Mouse (Mus musculus): ENCODE results near the gene Gm4869. TPM values are rescaled to one million over a fixed set of nuclear protein-coding genes. Genes with fewer than 3 reads are reported as not detected.
"Not testable (repeated sequence)": the region's sequence is repeated elsewhere in the genome, so short reads cannot be mapped to it uniquely, and the experiment has no call there.

Gene Gm4869
- polyA plus RNA-seq, 1 experiment = 0.05 TPM

DNA sequence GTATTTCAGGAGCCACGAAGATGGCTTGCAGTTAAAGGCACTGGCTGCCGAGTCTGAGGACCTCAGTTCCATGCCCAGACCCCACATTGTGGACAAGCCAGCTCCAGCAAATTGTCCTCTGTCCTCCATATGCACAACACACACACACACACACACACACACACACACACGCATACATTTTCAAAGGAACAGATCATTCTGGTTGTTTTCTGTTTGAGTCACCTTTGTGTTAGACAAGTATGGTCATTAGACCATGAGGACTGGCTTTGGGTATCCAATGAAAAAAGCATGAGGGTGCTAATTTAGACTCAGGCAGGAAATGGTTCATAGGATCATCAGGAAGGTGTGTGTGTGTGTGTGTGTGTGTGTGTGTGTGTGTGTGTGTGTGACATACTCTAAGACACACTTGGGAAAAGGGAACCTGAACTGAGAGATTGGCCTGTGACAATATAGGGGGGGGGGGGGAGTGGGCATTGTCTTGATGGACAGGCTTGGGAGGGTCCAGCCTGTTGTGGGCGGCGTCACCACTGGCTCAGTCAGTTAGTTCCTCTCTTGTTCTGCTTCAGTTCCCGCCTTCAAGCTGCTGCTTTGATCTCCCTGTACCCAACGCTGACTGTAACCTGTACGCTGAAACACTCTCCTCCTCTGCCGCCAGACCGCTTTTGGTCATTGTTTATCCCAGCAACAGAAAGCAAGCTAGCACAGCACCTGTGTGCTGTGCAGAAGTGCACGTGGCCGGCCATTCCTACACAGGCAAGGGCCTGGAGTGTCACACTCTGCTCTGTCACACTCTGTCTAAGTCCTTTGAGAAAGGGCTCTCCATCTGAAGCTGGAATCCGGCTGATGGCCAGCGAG is 56.8 kb downstream of the Gm4869 start:
- no peak for DNase-seq
- Histone ChIP-seq H3K4me1 (ENCODE audit: control insufficient read depth, insufficient read depth, low read length) (peaks cover 19% of the 10 kb centered on the region), H3K4me3 (replicated peaks; ENCODE audit: extremely low read depth, low read depth, low read length) (no peak overlapping the region)
- WGBS = 26% methylated on average over 14 of the region's 14 CpGs
- TF ChIP-seq POLR2A (IDR thresholded peaks at IDR 0.05; ENCODE audit: borderline replicate concordance, extremely low read depth, low read depth, low read length) (no peak), CTCF (IDR thresholded peaks at IDR 0.05; ENCODE audit: insufficient read depth, low read length) (no peak)

DNA sequence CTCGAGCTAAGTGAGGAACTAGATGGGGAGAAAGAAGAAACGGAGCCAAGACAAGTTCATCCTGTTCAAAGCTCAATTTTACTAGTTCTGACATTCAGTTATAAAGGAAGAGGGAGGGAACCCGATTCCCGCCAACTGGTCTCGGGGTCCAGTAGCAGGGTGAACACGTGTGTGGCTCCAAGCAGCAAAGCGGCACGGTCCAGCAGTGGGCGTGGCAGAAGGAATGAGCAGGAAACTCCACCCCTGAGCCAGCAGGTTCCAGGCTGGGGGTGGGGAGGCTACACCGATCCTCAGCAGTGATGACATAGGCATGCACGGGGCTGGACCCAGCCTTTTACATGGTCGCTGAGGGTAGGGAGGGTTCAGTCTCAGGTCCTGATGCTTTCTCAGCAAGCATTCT is 57.5 kb downstream of the Gm4869 start:
- 2% methylated on average over 12 of the region's 12 CpGs for WGBS
- H3K4me1 ChIP-seq (ENCODE audit: control insufficient read depth, insufficient read depth, low read length) = peaks cover 22% of the 10 kb centered on the region
- not testable (repeated sequence) for H3K4me3 ChIP-seq (replicated peaks; ENCODE audit: extremely low read depth, low read depth, low read length)
- peak; percentile 65 for DNase-seq
- peak; percentile 7; the same call in 1 of the 2 replicates for TF ChIP-seq POLR2A (IDR thresholded peaks at IDR 0.05; ENCODE audit: borderline replicate concordance, extremely low read depth, low read depth, low read length)

DNA sequence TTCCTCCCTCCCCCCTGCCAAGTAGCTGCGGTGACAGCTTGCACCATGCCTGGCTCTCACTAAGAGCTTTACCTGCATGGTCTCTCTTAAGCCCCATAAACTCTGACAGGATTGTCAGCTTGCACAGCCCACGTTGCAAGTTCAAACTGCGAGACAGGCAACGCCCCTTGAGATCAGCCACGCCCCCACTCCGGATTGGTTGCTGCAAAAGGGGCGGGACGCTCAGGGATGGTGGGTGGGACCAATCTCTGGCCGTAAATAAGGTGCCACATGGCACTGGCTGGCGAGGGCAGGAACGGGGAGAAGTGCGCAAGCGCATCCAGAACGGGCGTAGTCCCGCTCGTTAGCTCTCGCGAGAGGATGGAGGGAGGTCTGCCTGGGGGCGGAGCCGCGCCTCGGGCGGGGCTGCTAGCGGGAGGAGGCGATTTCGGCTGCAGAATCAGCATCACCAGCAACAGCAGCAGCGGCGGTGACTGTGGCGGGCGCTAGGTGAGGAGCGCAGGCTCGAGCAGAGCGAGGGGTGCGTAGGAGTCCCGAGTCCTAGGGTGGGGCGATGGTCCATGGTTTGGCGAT is 59.8 kb downstream of the Gm4869 start, which contains the start of gene Chst12:
Chst12 (plus strand) TSS at position 343 of the 573 bp plus-strand sequence.
- under 1% methylated on average over 38 of the region's 38 CpGs for WGBS
- H3K4me1 ChIP-seq (ENCODE audit: control insufficient read depth, insufficient read depth, low read length) = peaks cover 31% of the 10 kb centered on the region
- H3K4me3 ChIP-seq (replicated peaks; ENCODE audit: extremely low read depth, low read depth, low read length) = peak within 1 kb of the TSS; percentile 86
- TF ChIP-seq POLR2A (IDR thresholded peaks at IDR 0.05; ENCODE audit: borderline replicate concordance, extremely low read depth, low read depth, low read length) (peak; percentile 87; the same call in 1 of the 2 replicates), CTCF (IDR thresholded peaks at IDR 0.05; ENCODE audit: insufficient read depth, low read length) (no peak)
- peak; percentile 99 for DNase-seq

DNA sequence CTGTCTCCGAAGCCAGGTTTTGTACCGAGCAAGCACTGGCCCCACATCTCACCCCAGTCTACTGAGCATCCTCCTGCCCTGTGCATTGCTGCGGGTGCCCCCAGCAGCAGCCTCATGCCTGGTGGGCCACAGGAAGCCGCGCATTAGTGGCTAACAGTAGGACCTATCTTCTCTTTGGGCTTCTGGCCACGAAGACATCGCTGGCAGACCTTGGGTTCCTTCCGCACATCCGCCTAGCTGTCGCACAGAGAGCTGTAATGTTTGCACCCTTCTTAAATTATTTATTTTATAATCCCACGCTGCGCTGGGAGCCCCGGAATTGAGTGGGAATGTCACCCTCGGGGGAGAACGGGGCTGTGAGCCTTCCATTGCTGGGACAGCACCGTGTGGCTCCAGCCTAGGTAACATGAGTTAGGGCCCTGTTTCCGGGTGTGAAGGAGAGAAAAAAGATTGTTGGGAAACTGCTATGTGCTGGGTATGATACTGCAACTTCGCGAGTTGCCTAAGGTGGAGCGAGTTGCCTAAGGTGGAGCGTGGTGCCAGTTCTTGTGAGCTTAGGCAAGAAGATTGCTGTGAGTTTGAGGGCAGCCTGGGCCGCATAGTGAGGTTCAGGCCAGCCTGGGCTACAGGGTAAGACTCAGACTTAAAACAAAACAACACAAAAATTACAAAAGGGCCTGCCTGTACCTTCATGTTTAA is 60.8 kb downstream of the Gm4869 start:
- no peak for DNase-seq
- Histone ChIP-seq H3K4me3 (replicated peaks; ENCODE audit: extremely low read depth, low read depth, low read length) (peak overlapping the region; percentile 86), H3K4me1 (ENCODE audit: control insufficient read depth, insufficient read depth, low read length) (peaks cover 34% of the 10 kb centered on the region)
- WGBS = 13% methylated on average over 22 of the region's 22 CpGs
- TF ChIP-seq CTCF (IDR thresholded peaks at IDR 0.05; ENCODE audit: insufficient read depth, low read length) (no peak), POLR2A (IDR thresholded peaks at IDR 0.05; ENCODE audit: borderline replicate concordance, extremely low read depth, low read depth, low read length) (no peak)

DNA sequence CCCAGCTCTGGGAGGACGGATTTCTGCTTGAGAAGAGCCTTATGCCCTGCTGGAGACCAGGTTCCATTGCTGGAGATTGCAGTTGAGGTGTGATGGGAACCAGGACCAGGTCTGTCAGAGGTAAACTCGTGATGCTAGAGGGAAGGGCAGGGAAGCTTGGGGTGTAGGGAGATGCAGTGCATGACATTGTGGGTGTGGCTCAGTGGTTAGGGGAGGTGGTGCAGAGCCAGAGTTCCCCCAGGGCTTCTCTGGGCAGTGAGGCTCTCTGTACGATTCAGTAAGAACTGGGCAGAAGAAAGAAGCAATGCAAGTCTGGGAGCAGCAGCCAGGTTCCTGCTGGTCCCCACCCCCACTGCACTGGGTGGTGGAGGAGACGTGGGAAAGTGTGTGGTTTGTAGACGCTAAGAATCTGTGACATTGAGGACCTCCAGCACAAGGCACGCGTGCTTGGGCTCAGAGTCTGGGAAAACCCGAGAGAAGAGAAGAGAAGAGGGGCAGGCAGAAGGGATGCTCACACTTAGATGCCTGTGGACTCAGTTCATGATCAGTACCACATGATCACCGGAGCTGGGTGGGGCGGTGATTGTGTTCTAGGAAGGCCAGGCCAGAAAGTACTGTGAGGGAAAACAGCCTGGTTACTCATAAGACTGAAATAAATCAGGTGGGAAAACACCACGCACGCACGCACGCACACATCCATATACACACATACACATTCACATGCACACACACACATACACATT is 62.2 kb downstream of the Gm4869 start:
- WGBS = 73% methylated on average over 14 of the region's 14 CpGs
- H3K4me1 ChIP-seq (ENCODE audit: control insufficient read depth, insufficient read depth, low read length) = peaks cover 30% of the 10 kb centered on the region
- DNase-seq = no peak

GRCm38 (mm10) chr5:140508686-140509085 is 63.2 kb downstream of the Gm4869 start:
- no peak overlapping the region for H3K4me3 ChIP-seq (replicated peaks; ENCODE audit: extremely low read depth, low read depth, low read length)
- no peak for DNase-seq
- TF ChIP-seq POLR2A (IDR thresholded peaks at IDR 0.05; ENCODE audit: borderline replicate concordance, extremely low read depth, low read depth, low read length) (no peak), CTCF (IDR thresholded peaks at IDR 0.05; ENCODE audit: insufficient read depth, low read length) (no peak)

More for the DNA sequence above, 62.2 kb downstream of the Gm4869 start:
- TF ChIP-seq POLR2A (IDR thresholded peaks at IDR 0.05; ENCODE audit: borderline replicate concordance, extremely low read depth, low read depth, low read length) = no peak
- no peak for TF ChIP-seq CTCF (IDR thresholded peaks at IDR 0.05; ENCODE audit: insufficient read depth, low read length)
- H3K4me3 ChIP-seq (replicated peaks; ENCODE audit: extremely low read depth, low read depth, low read length) = no peak overlapping the region

DNA sequence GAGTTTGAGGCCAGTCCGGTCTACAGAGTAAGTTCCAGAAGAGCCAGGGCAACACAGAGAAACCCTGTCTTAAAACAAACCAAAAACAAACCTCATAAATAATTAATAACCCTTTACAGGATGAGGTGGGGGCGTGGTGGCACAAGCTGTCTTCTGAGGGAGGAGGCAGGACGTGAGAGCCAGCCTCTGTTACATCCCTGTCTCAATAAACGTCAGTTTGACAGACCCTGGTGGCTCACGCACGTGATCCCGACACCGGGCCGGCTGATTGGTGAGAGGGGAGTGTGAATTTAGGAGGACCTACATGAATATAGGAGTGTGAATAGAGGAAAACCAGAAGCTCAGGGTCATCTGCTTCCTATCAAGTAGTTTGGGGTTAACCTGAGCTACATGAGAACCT is 63.8 kb downstream of the Gm4869 start:
- no peak for DNase-seq
- H3K4me1 ChIP-seq (ENCODE audit: control insufficient read depth, insufficient read depth, low read length) = peaks cover 26% of the 10 kb centered on the region
- WGBS = 56% methylated on average over 9 of the region's 9 CpGs

More at GRCm38 (mm10) chr5:140508686-140509085, 63.2 kb downstream of the Gm4869 start:
- WGBS = 24% methylated on average over 8 of the region's 8 CpGs
- peaks cover 26% of the 10 kb centered on the region for H3K4me1 ChIP-seq (ENCODE audit: control insufficient read depth, insufficient read depth, low read length)

DNA sequence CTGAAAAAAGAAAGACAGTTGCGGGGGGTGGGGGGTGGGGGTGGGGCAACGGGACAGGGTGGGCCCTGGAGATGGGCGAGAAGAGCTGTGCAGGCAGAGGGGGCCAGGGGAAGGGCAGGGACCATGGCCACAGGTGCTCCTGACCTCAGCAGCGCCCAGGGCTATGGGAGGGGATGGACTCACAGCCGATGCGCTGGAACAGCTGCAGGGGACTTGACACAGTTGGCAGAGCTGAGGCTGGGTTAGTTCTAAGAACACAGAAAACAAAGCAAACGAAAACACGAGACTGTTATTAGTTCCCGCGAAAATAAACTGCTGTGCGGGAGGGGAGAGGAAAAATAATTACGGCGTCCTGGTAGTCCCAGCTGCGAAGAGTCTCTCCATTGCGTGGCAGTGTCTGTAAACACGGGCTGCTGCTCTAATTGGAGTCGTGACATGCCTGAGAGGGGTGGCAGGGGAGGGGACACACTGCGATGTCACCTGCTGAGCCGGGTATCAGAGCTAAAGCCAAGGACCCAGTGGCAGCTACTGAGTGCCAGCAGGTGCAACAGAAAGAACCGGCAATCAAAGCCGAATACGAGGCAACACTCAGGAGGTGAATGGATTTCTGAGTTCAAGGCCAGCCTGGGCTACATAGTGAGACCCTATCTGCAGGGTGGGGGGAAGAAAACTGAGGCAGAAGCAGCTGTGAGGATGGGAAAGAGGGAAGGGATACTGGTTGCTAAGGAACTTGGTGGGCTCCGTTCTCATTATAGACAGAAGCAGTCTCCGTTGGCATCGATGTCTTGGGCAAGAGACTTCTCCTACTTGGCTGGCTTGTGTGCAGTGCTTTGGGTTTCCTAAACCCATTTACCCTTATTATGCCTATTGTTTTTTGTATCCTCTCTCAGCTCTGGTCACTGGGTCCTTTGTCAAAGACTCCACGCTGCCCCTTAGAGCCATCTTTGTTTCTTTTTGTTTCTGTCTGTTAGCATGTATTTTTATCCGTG is 64.9 kb downstream of the Gm4869 start:
- DNase-seq = no peak
- TF ChIP-seq POLR2A (IDR thresholded peaks at IDR 0.05; ENCODE audit: borderline replicate concordance, extremely low read depth, low read depth, low read length) = no peak
- no peak for TF ChIP-seq CTCF (IDR thresholded peaks at IDR 0.05; ENCODE audit: insufficient read depth, low read length)
- WGBS = 30% methylated on average over 27 of the region's 27 CpGs
- Histone ChIP-seq H3K4me3 (replicated peaks; ENCODE audit: extremely low read depth, low read depth, low read length) (no peak overlapping the region), H3K4me1 (ENCODE audit: control insufficient read depth, insufficient read depth, low read length) (peaks cover 30% of the 10 kb centered on the region)

More for the DNA sequence above, 63.8 kb downstream of the Gm4869 start:
- TF ChIP-seq CTCF (IDR thresholded peaks at IDR 0.05; ENCODE audit: insufficient read depth, low read length) = no peak
- TF ChIP-seq POLR2A (IDR thresholded peaks at IDR 0.05; ENCODE audit: borderline replicate concordance, extremely low read depth, low read depth, low read length) = no peak
- no peak overlapping the region for H3K4me3 ChIP-seq (replicated peaks; ENCODE audit: extremely low read depth, low read depth, low read length)
